Mouse (Mus musculus): ENCODE results near the gene Taok3. TPM values are rescaled to one million over a fixed set of nuclear protein-coding genes. Genes with fewer than 3 reads are reported as not detected.

Taok3 gene
- polyA plus RNA-seq, 1 experiment, result 6.3 TPM

GRCm38 (mm10) chr5:117146165-117146564, 26.2 kb downstream of the Taok3 start:
- Histone ChIP-seq H3K4me1 (ENCODE audit: control insufficient read depth, insufficient read depth, insufficient read length, low read length) (no peaks in the 10 kb centered on the region), H3K27ac (replicated peaks; ENCODE audit: low read depth, low read length) (no peak overlapping the region)

DNA sequence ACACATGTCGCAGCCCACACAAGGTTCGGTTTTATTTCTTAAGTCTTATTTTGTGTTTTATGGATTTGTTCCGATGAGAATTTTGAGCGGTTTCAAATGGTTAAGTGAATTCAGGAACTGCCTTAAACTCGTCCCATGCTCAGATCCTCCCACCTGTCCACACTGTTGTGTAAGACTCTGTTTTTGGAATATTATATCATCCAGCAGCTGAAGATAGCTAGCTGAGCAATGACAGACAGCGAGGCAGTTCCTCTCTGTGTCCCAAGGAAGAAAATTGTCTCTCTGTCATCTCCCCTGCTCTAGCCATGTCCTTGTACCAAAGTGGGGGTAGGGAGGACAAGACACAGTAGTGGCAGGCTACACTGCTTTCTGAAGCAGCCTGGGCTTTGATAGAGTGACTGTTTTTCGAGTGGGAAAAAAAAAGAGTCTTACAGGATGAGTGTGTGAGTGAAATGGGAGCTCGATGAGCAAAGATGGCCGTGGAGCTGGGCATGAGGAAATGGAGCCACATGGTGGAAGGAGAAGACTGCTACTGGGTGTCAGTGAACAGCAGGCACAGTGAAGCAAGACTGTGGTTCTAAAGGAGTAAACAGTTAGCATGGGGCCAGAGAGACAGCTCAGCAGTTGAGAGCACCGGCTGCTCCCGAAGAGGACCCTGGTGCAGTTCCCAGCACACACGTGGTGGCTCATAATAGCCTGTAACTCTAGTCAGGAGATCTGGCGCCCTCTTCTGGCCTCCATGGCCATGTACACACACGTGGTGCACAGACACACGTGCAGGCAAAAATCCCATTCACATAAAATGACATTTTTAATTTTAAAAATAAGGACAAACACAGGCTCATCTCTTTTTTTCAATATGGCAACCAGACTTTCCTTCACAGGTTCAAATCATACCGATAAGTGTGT, 27.5 kb downstream of the Taok3 start:
- no peaks in the 10 kb centered on the region for H3K4me1 ChIP-seq (ENCODE audit: control insufficient read depth, insufficient read depth, insufficient read length, low read length)
- H3K4me3 ChIP-seq (ENCODE audit: insufficient read depth, low read depth, low read length), result no peak overlapping the region
- H3K27ac ChIP-seq (replicated peaks; ENCODE audit: low read depth, low read length), result peak overlapping the region; percentile 67

More at GRCm38 (mm10) chr5:117146165-117146564, 26.2 kb downstream of the Taok3 start:
- H3K4me3 ChIP-seq (ENCODE audit: insufficient read depth, low read depth, low read length), result no peak overlapping the region

DNA sequence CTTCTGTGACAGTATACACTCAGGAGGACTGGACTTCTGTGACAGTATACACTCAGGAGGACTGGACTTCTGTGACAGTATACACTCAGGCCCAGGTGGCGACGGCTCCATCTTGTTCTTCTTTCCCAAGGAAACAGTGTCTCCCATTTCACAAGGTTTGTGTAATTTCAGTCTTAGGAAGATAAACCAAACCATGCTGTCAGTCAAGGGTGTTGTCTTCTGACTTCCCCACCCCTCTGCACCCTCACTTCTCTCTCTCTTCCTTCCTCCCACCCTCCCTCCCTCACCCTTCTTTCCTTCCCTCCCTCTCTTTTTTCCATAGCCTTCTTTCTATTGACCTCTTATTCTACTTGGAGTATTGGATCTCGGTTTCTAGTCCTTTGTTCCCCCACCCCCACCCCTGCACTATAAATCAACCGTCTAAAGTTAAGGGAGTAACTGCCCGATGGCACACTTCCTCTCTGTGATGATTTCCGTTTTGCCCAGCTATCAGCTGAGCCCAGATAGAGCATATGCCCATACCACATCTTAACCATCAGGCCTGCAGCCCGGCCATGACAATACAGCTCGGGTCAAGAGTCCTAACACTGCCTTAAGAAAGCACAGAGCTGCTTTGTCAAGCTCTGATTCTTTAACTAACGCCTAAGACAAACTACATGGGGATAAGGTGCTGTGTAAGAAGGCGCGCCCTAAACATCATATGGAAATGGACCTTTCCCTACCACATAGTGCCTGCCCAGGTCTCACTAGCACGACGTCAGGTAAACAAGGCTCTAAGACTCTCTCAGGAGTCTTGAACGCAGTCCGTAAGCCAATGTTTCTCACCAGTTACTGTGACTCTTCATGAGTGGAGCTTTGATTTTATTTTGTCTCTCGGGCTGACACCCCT, 29.4 kb downstream of the Taok3 start:
- Histone ChIP-seq H3K4me1 (ENCODE audit: control insufficient read depth, insufficient read depth, insufficient read length, low read length) (no peaks in the 10 kb centered on the region), H3K4me3 (ENCODE audit: insufficient read depth, low read depth, low read length) (no peak overlapping the region), H3K27ac (replicated peaks; ENCODE audit: low read depth, low read length) (no peak overlapping the region)

DNA sequence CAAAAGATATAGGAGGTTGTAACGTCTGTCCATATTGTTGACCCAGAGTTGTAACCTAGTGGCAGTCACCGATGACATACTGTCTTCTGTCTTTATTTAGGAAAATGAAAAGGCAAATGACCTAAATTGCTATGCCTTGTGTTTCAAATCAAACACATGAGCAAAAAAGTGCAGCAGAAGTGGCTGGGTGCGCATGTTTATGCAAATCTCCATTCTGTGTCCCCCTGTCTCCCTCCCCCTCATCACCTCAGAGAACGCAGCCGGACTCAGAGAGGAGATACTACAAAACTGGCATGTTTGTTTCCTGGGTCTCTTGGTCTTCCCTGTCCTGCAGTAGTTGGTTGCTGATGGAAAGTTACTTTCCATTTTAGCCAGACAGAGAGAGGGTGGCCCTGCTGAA, 30.1 kb downstream of the Taok3 start:
- Histone ChIP-seq H3K4me3 (ENCODE audit: insufficient read depth, low read depth, low read length) (no peak overlapping the region), H3K27ac (replicated peaks; ENCODE audit: low read depth, low read length) (no peak overlapping the region), H3K4me1 (ENCODE audit: control insufficient read depth, insufficient read depth, insufficient read length, low read length) (no peaks in the 10 kb centered on the region)

GRCm38 (mm10) chr5:117152944-117153343, 33.0 kb downstream of the Taok3 start:
- H3K4me3 ChIP-seq (ENCODE audit: insufficient read depth, low read depth, low read length), result no peak overlapping the region
- no peak overlapping the region for H3K27ac ChIP-seq (replicated peaks; ENCODE audit: low read depth, low read length)
- H3K4me1 ChIP-seq (ENCODE audit: control insufficient read depth, insufficient read depth, insufficient read length, low read length), result no peaks in the 10 kb centered on the region

- peak overlapping the region; percentile 31; the same call in 1 of the 2 replicates for H3K4me3 ChIP-seq (ENCODE audit: insufficient read depth, low read depth, low read length)
- no peaks in the 10 kb centered on the region for H3K4me1 ChIP-seq (ENCODE audit: control insufficient read depth, insufficient read depth, insufficient read length, low read length)
- H3K27ac ChIP-seq (replicated peaks; ENCODE audit: low read depth, low read length), result no peak overlapping the region
Measured at GRCm38 (mm10) chr5:117153527-117154091, 33.7 kb downstream of the Taok3 start.

DNA sequence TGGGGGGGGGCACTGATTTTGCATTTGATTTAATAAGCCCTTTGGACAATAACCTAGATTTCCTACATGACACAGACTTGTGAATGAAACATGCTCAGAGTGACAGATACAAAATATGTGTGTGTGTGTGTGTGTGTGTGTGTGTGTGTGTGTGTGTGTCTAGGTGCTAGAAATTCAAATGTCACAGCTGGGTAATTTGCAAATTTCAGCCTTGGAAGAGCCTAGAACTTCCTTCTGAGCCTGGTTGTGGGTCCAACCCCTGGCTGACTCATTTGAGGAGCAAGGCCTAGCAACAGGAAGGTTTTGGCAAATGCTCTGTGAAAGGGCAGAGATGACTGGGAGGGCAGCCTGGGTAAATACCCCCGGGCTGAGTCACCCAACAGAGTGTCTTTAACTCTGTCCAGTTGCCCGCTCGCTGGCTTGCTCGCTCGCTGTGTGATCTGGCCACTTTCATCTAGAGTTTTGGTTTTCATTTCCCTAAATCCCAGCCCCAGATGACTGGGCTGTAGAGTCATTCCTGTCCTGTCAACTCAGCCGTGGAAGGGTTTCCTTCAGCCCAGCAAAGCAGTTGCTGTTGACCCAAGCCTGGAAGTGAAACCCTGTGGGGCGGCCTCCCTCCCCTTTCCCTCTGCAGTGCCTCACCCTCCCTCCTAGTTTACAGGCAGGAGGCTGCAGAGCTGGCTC, 38.5 kb downstream of the Taok3 start:
- H3K27ac ChIP-seq (replicated peaks; ENCODE audit: low read depth, low read length), result peak overlapping the region; percentile 69
- peaks cover 8% of the 10 kb centered on the region; the same call in 1 of the 2 replicates for H3K4me1 ChIP-seq (ENCODE audit: control insufficient read depth, insufficient read depth, insufficient read length, low read length)
- no peak overlapping the region for H3K4me3 ChIP-seq (ENCODE audit: insufficient read depth, low read depth, low read length)

DNA sequence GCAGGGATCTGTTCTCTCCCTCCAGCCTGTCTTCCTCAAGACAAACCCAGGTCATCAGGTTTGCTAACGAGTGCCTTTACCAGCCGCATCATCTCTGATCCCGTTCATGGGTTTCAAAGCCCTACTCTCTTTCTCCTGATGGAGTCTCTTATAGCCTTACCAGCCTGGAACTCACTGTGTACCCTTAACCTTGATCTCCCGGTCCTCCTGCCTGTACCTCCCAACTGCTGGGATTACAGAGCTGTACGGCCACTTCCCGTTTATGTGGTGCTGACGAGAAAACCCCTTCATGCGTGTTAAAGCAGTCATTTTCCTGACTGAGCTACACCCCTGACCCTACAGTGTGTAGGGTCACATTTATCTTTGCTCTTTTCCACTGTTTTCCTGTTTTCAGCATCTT, 39.4 kb downstream of the Taok3 start:
- peak overlapping the region; percentile 69 for H3K27ac ChIP-seq (replicated peaks; ENCODE audit: low read depth, low read length)
- no peak overlapping the region for H3K4me3 ChIP-seq (ENCODE audit: insufficient read depth, low read depth, low read length)

GRCm38 (mm10) chr5:117159805-117160291, 39.9 kb downstream of the Taok3 start:
- Histone ChIP-seq H3K4me1 (ENCODE audit: control insufficient read depth, insufficient read depth, insufficient read length, low read length) (peaks cover 8% of the 10 kb centered on the region; the same call in 1 of the 2 replicates), H3K4me3 (ENCODE audit: insufficient read depth, low read depth, low read length) (no peak overlapping the region), H3K27ac (replicated peaks; ENCODE audit: low read depth, low read length) (0 out of 2 replicates have a peak overlapping the region, but pooled peaks have one; percentile 23)

More for the DNA sequence above, 39.4 kb downstream of the Taok3 start:
- peaks cover 8% of the 10 kb centered on the region; the same call in 1 of the 2 replicates for H3K4me1 ChIP-seq (ENCODE audit: control insufficient read depth, insufficient read depth, insufficient read length, low read length)

- peaks cover 8% of the 10 kb centered on the region; the same call in 1 of the 2 replicates for H3K4me1 ChIP-seq (ENCODE audit: control insufficient read depth, insufficient read depth, insufficient read length, low read length)
- no peak overlapping the region for H3K4me3 ChIP-seq (ENCODE audit: insufficient read depth, low read depth, low read length)
- no peak overlapping the region for H3K27ac ChIP-seq (replicated peaks; ENCODE audit: low read depth, low read length)
Measured at GRCm38 (mm10) chr5:117160499-117160898, 40.6 kb downstream of the Taok3 start.

DNA sequence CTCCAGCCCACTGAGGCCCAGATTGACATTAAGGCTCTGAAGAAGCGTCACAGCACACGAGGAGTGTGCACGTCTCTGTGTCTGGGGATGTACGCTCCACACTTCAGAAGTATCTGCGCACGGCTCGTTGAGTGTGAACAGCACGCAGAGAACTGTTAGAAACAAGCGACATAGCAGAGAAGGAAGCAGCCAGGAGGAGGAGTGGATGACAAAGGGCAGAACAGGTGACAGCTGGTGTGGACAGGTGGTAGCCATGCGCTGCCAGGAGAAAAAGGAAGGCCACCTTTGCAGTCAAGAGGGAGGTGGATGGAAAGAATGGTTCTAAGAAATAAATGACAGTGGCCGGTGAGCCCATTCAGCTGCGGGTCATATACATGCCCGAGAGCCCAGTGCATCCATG, 43.9 kb downstream of the Taok3 start:
- Histone ChIP-seq H3K4me1 (ENCODE audit: control insufficient read depth, insufficient read depth, insufficient read length, low read length) (peaks cover 8% of the 10 kb centered on the region; the same call in 1 of the 2 replicates), H3K27ac (replicated peaks; ENCODE audit: low read depth, low read length) (no peak overlapping the region), H3K4me3 (ENCODE audit: insufficient read depth, low read depth, low read length) (no peak overlapping the region)

GRCm38 (mm10) chr5:117164516-117164915, 44.6 kb downstream of the Taok3 start:
- H3K4me1 ChIP-seq (ENCODE audit: control insufficient read depth, insufficient read depth, insufficient read length, low read length), result peaks cover 8% of the 10 kb centered on the region; the same call in 1 of the 2 replicates
- no peak overlapping the region for H3K4me3 ChIP-seq (ENCODE audit: insufficient read depth, low read depth, low read length)
- no peak overlapping the region for H3K27ac ChIP-seq (replicated peaks; ENCODE audit: low read depth, low read length)

- Histone ChIP-seq H3K27ac (replicated peaks; ENCODE audit: low read depth, low read length) (no peak overlapping the region), H3K4me3 (ENCODE audit: insufficient read depth, low read depth, low read length) (no peak overlapping the region), H3K4me1 (ENCODE audit: control insufficient read depth, insufficient read depth, insufficient read length, low read length) (peaks cover 8% of the 10 kb centered on the region; the same call in 1 of the 2 replicates)
Measured at GRCm38 (mm10) chr5:117164923-117165322, 45.0 kb downstream of the Taok3 start.

- Histone ChIP-seq H3K27ac (replicated peaks; ENCODE audit: low read depth, low read length) (no peak overlapping the region), H3K4me3 (ENCODE audit: insufficient read depth, low read depth, low read length) (no peak overlapping the region), H3K4me1 (ENCODE audit: control insufficient read depth, insufficient read depth, insufficient read length, low read length) (peaks cover 6% of the 10 kb centered on the region; the same call in 1 of the 2 replicates)
Measured at GRCm38 (mm10) chr5:117165946-117166345, 46.0 kb downstream of the Taok3 start.
